Mouse (Mus musculus): ENCODE measurements around the gene Trp53tg5. TPM values are rescaled to one million over a fixed set of nuclear protein-coding genes. Genes with fewer than 3 reads are reported as not detected.

The Trp53tg5 gene
- total and polyA plus RNA-seq, 2 experiments: not detected

- WGBS: 70% methylated on average over 7 of the region's 7 CpGs
- H3K27ac ChIP-seq (replicated peaks; ENCODE audit: insufficient read depth, low read depth, low read length): peak overlapping the region; percentile 99
- peaks cover 26% of the 10 kb centered on the region for H3K4me1 ChIP-seq (ENCODE audit: control insufficient read depth, insufficient read depth, low read length)
- no peaks in the 10 kb centered on the region for H3K36me3 ChIP-seq (ENCODE audit: control insufficient read depth, insufficient read depth, low read length)
- no peak for TF ChIP-seq POLR2A (IDR thresholded peaks at IDR 0.05; ENCODE audit: extremely low read depth, insufficient read depth, low read length)
- TF ChIP-seq CTCF (IDR thresholded peaks at IDR 0.05; ENCODE audit: low read depth, low read length): no peak
- H3K79me2 ChIP-seq (ENCODE audit: control insufficient read depth, insufficient read depth, low read length): no peaks in the 10 kb centered on the region
- DNase-seq (ENCODE audit: extremely low read depth, low read depth, low spot score): no peak
- H3K9ac ChIP-seq (ENCODE audit: low read depth, low read length): no peak overlapping the region; the same call in 1 of the 2 replicates
- no peaks in the 10 kb centered on the region for H3K27me3 ChIP-seq (ENCODE audit: control insufficient read depth, insufficient read depth, low read length)
- no peak overlapping the region for H3K4me3 ChIP-seq (ENCODE audit: insufficient read depth, low read depth, low read length)
Observed at GRCm38 (mm10) chr2:164453887-164454500, 19.5 kb downstream of the Trp53tg5 start.

GRCm38 (mm10) chr2:164453047-164453757 lies 20.3 kb downstream of the Trp53tg5 start:
- Histone ChIP-seq H3K4me3 (ENCODE audit: insufficient read depth, low read depth, low read length) (no peak overlapping the region), H3K79me2 (ENCODE audit: control insufficient read depth, insufficient read depth, low read length) (no peaks in the 10 kb centered on the region), H3K27ac (replicated peaks; ENCODE audit: insufficient read depth, low read depth, low read length) (no peak overlapping the region), H3K4me1 (ENCODE audit: control insufficient read depth, insufficient read depth, low read length) (peaks cover 30% of the 10 kb centered on the region), H3K36me3 (ENCODE audit: control insufficient read depth, insufficient read depth, low read length) (no peaks in the 10 kb centered on the region), H3K27me3 (ENCODE audit: control insufficient read depth, insufficient read depth, low read length) (no peaks in the 10 kb centered on the region), H3K9ac (ENCODE audit: low read depth, low read length) (no peak overlapping the region)
- no peak for DNase-seq (ENCODE audit: extremely low read depth, low read depth, low spot score)
- TF ChIP-seq CTCF (IDR thresholded peaks at IDR 0.05; ENCODE audit: low read depth, low read length): no peak
- no peak for TF ChIP-seq POLR2A (IDR thresholded peaks at IDR 0.05; ENCODE audit: extremely low read depth, insufficient read depth, low read length)
- 72% methylated on average over 14 of the region's 14 CpGs for WGBS

- Histone ChIP-seq H3K27ac (replicated peaks; ENCODE audit: insufficient read depth, low read depth, low read length) (no peak overlapping the region), H3K36me3 (ENCODE audit: control insufficient read depth, insufficient read depth, low read length) (no peaks in the 10 kb centered on the region), H3K4me3 (ENCODE audit: insufficient read depth, low read depth, low read length) (no peak overlapping the region), H3K9ac (ENCODE audit: low read depth, low read length) (no peak overlapping the region), H3K79me2 (ENCODE audit: control insufficient read depth, insufficient read depth, low read length) (no peaks in the 10 kb centered on the region), H3K4me1 (ENCODE audit: control insufficient read depth, insufficient read depth, low read length) (peaks cover 30% of the 10 kb centered on the region), H3K27me3 (ENCODE audit: control insufficient read depth, insufficient read depth, low read length) (no peaks in the 10 kb centered on the region)
- peak; percentile 48 for DNase-seq (ENCODE audit: extremely low read depth, low read depth, low spot score)
- whole genome bisulfite sequencing: 64% methylated on average over 13 of the region's 13 CpGs
- TF ChIP-seq CTCF (IDR thresholded peaks at IDR 0.05; ENCODE audit: low read depth, low read length): no peak
- TF ChIP-seq POLR2A (IDR thresholded peaks at IDR 0.05; ENCODE audit: extremely low read depth, insufficient read depth, low read length): no peak
Observed at GRCm38 (mm10) chr2:164452000-164452676, 21.4 kb downstream of the Trp53tg5 start.

- H3K27ac ChIP-seq (replicated peaks; ENCODE audit: insufficient read depth, low read depth, low read length): no peak overlapping the region
- H3K79me2 ChIP-seq (ENCODE audit: control insufficient read depth, insufficient read depth, low read length): no peaks in the 10 kb centered on the region
- TF ChIP-seq POLR2A (IDR thresholded peaks at IDR 0.05; ENCODE audit: extremely low read depth, insufficient read depth, low read length) (no peak), CTCF (IDR thresholded peaks at IDR 0.05; ENCODE audit: low read depth, low read length) (no peak)
- H3K36me3 ChIP-seq (ENCODE audit: control insufficient read depth, insufficient read depth, low read length): no peaks in the 10 kb centered on the region
- 90% methylated on average over 14 of the region's 14 CpGs for WGBS
- H3K4me1 ChIP-seq (ENCODE audit: control insufficient read depth, insufficient read depth, low read length): peaks cover 20% of the 10 kb centered on the region
- H3K27me3 ChIP-seq (ENCODE audit: control insufficient read depth, insufficient read depth, low read length): no peaks in the 10 kb centered on the region
- H3K9ac ChIP-seq (ENCODE audit: low read depth, low read length): no peak overlapping the region
- no peak overlapping the region for H3K4me3 ChIP-seq (ENCODE audit: insufficient read depth, low read depth, low read length)
- DNase-seq (ENCODE audit: extremely low read depth, low read depth, low spot score): no peak
Observed at GRCm38 (mm10) chr2:164449341-164450042, 24.0 kb downstream of the Trp53tg5 start.

- DNase-seq (ENCODE audit: extremely low read depth, low read depth, low spot score): peak; percentile 34
- no peaks in the 10 kb centered on the region for H3K79me2 ChIP-seq (ENCODE audit: control insufficient read depth, insufficient read depth, low read length)
- H3K36me3 ChIP-seq (ENCODE audit: control insufficient read depth, insufficient read depth, low read length): no peaks in the 10 kb centered on the region
- no peak overlapping the region for H3K9ac ChIP-seq (ENCODE audit: low read depth, low read length)
- peaks cover 16% of the 10 kb centered on the region for H3K4me1 ChIP-seq (ENCODE audit: control insufficient read depth, insufficient read depth, low read length)
- no peak overlapping the region for H3K4me3 ChIP-seq (ENCODE audit: insufficient read depth, low read depth, low read length)
- 0 out of 2 replicates have a peak overlapping the region, but pooled peaks have one; percentile 18 for H3K27ac ChIP-seq (replicated peaks; ENCODE audit: insufficient read depth, low read depth, low read length)
- WGBS: 45% methylated on average over 5 of the region's 5 CpGs
- TF ChIP-seq CTCF (IDR thresholded peaks at IDR 0.05; ENCODE audit: low read depth, low read length): no peak
- TF ChIP-seq POLR2A (IDR thresholded peaks at IDR 0.05; ENCODE audit: extremely low read depth, insufficient read depth, low read length): no peak
- H3K27me3 ChIP-seq (ENCODE audit: control insufficient read depth, insufficient read depth, low read length): no peaks in the 10 kb centered on the region
Observed at GRCm38 (mm10) chr2:164448921-164449320, 24.6 kb downstream of the Trp53tg5 start.

Measured in liver, adult 2 months (tissue).